Mouse (Mus musculus) forebrain, embryonic 11.5 days (tissue): Measurements from ENCODE around the gene Gpr15. TPM values are rescaled to one million over a fixed set of nuclear protein-coding genes. Genes with fewer than 3 reads are reported as not detected.
A peak's percentile ranks its signal among the peaks of the same experiment; 100 is the strongest.

Source experiments
- ATAC-seq: fragments of 200-750 bp; cut with Nextera tagmentation; replicated peaks from 2 replicates; pipeline ENCODE4 v1.8.0; 2017; ENCODE audit warnings: moderate TSS enrichment; ENCODE audit not compliant: low FRiP score
- DNase-seq: peaks from one replicate; pipeline ENCODE4 v3.0.0-alpha.2; 2017; ENCODE audit warnings: low spot score
- H3K27ac ChIP-seq: fragments of 300-500 bp; sonication (generic); 2 replicates; pipeline ENCODE4 v1.5.1; 2014; ENCODE audit warnings: low read depth, low read length
- H3K27me3 ChIP-seq: fragments of 300-500 bp; sonication (generic); 2 replicates; pipeline ENCODE4 v1.6.1; 2014; ENCODE audit warnings: mild to moderate bottlenecking, low read length, mixed read lengths; ENCODE audit not compliant: control insufficient read depth, insufficient read depth
- H3K36me3 ChIP-seq: fragments of 300-500 bp; sonication (generic); 2 replicates; pipeline ENCODE4 v1.6.1; 2014; ENCODE audit warnings: mild to moderate bottlenecking, low read length, moderate library complexity, mixed read lengths; ENCODE audit not compliant: control insufficient read depth, insufficient read depth
- H3K4me1 ChIP-seq: fragments of 300-500 bp; sonication (generic); replicated peaks from 2 replicates; pipeline ENCODE4 v1.6.1; 2014; ENCODE audit warnings: low read length, mixed read lengths; ENCODE audit not compliant: control insufficient read depth, insufficient read depth
- H3K4me2 ChIP-seq: fragments of 300-500 bp; sonication (generic); 2 replicates; pipeline ENCODE4 v1.6.1; 2014; ENCODE audit warnings: low read depth, mild to moderate bottlenecking, low read length, moderate library complexity, mixed read lengths; ENCODE audit not compliant: severe bottlenecking
- H3K4me3 ChIP-seq: fragments of 300-500 bp; sonication (generic); 2 replicates; pipeline ENCODE4 v1.5.1; 2014; ENCODE audit warnings: low read depth, low read length
- H3K9ac ChIP-seq: fragments of 300-500 bp; sonication (generic); 2 replicates; pipeline ENCODE4 v1.6.1; 2014; ENCODE audit warnings: low read length
- H3K9me3 ChIP-seq: fragments of 300-500 bp; sonication (generic); 2 replicates; pipeline ENCODE4 v1.6.1; 2016; ENCODE audit warnings: low read length, mixed read lengths; ENCODE audit not compliant: control insufficient read depth
- WGBS: fragments of 180-500 bp; shearing (Covaris S2); extraction: QIAGEN DNeasy Blood & Tissue Kit; methylation state at CpG from one replicate; pipeline ENCODE4 v1.1.7; 2014; 5-methylcytosine and 5-hydroxymethylcytosine counted together
- polyA plus RNA-seq: library from polyadenylated mRNA; unstranded; fragments of >200 nt; fragmentation: Nextera tagmentation; extraction: Ambion mirVana; gene quantifications from 2 replicates; pipeline ENCODE4 v1.2.1, GENCODE M21; 2014

Gene Gpr15
- polyA plus RNA-seq, 1 experiment from 2014 or later: not detected

DNA sequence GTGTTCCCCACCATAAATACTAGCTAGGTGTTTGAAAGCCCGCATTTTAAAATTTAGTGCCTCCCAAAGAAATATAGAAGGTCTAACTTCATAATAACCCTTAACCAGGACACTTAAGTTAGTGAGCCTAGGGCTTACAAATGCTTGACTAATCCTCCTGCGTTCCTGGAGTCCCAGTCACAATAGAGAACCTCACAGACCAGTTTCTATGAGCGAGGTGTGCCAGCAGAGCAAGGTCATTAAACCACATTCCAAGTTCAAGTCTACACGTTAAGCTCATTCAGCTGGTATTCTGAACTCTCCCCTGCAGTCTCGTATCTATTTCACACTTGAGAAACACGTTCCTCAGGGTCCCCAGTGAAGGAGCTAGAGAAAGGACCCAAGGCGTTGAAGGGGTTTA, 36.0 kb downstream of the Gpr15 start:
- ATAC-seq (no peak), DNase-seq (no peak)
- Histone ChIP-seq H3K27ac (no peak overlapping the region), H3K27me3 (no peaks in the 10 kb centered on the region), H3K4me1 (no peaks in the 10 kb centered on the region), H3K4me3 (no peak overlapping the region), H3K4me2 (no peak overlapping the region), H3K9ac (no peak overlapping the region), H3K36me3 (no peaks in the 10 kb centered on the region), H3K9me3 (no peaks in the 10 kb centered on the region)
- WGBS: 77% methylated on average over 7 of the region's 7 CpGs

- no peaks in the 10 kb centered on the region for H3K27me3 ChIP-seq
- H3K27ac ChIP-seq: no peak overlapping the region
- ATAC-seq (no peak), DNase-seq (no peak)
- H3K4me2 ChIP-seq: no peak overlapping the region
- H3K36me3 ChIP-seq: no peaks in the 10 kb centered on the region
- no peak overlapping the region for H3K4me3 ChIP-seq
- H3K4me1 ChIP-seq: no peaks in the 10 kb centered on the region
- WGBS: 92% methylated on average over 6 of the region's 6 CpGs
- H3K9me3 ChIP-seq: no peaks in the 10 kb centered on the region
- H3K9ac ChIP-seq: no peak overlapping the region
These were observed 36.8 kb downstream of the Gpr15 start for GRCm38 (mm10) chr16:58682046-58682445.

- 80% methylated on average over 7 of the region's 7 CpGs for WGBS
- no peak overlapping the region for H3K9ac ChIP-seq
These were observed 40.2 kb downstream of the Gpr15 start for GRCm38 (mm10) chr16:58678660-58679059.

GRCm38 (mm10) chr16:58677491-58677890, 41.4 kb downstream of the Gpr15 start:
- Histone ChIP-seq H3K4me3 (no peak overlapping the region), H3K27ac (no peak overlapping the region), H3K4me2 (no peak overlapping the region), H3K9ac (no peak overlapping the region), H3K9me3 (no peaks in the 10 kb centered on the region), H3K36me3 (no peaks in the 10 kb centered on the region; the same call in 1 of the 2 replicates), H3K4me1 (no peaks in the 10 kb centered on the region), H3K27me3 (no peaks in the 10 kb centered on the region)
- 76% methylated on average over 5 of the region's 5 CpGs for WGBS
- ATAC-seq (no peak), DNase-seq (no peak)

More at GRCm38 (mm10) chr16:58678660-58679059, 40.2 kb downstream of the Gpr15 start:
- no peaks in the 10 kb centered on the region for H3K4me1 ChIP-seq
- H3K9me3 ChIP-seq: no peaks in the 10 kb centered on the region
- H3K36me3 ChIP-seq: no peaks in the 10 kb centered on the region; the same call in 1 of the 2 replicates
- H3K27ac ChIP-seq: no peak overlapping the region
- H3K4me2 ChIP-seq: no peak overlapping the region
- DNase-seq (no peak), ATAC-seq (no peak)
- H3K4me3 ChIP-seq: no peak overlapping the region
- no peaks in the 10 kb centered on the region for H3K27me3 ChIP-seq

GRCm38 (mm10) chr16:58676633-58677032, 42.2 kb downstream of the Gpr15 start:
- Histone ChIP-seq H3K36me3 (no peaks in the 10 kb centered on the region; the same call in 1 of the 2 replicates), H3K4me3 (no peak overlapping the region), H3K9me3 (no peaks in the 10 kb centered on the region), H3K9ac (no peak overlapping the region), H3K27ac (no peak overlapping the region), H3K4me1 (no peaks in the 10 kb centered on the region), H3K27me3 (no peaks in the 10 kb centered on the region), H3K4me2 (no peak overlapping the region)
- DNase-seq (no peak), ATAC-seq (no peak)
- 88% methylated on average over 3 of the region's 3 CpGs for WGBS

GRCm38 (mm10) chr16:58676156-58676555, 42.7 kb downstream of the Gpr15 start:
- Histone ChIP-seq H3K9me3 (no peaks in the 10 kb centered on the region), H3K4me1 (no peaks in the 10 kb centered on the region; the same call in 1 of the 2 replicates), H3K27me3 (no peaks in the 10 kb centered on the region), H3K9ac (no peak overlapping the region), H3K4me2 (no peak overlapping the region), H3K27ac (no peak overlapping the region), H3K4me3 (no peak overlapping the region), H3K36me3 (no peaks in the 10 kb centered on the region; the same call in 1 of the 2 replicates)
- ATAC-seq (0 out of 2 replicates have a peak, but pooled peaks have one; percentile 43), DNase-seq (no peak)
- WGBS: 90% methylated on average over 7 of the region's 7 CpGs

DNA sequence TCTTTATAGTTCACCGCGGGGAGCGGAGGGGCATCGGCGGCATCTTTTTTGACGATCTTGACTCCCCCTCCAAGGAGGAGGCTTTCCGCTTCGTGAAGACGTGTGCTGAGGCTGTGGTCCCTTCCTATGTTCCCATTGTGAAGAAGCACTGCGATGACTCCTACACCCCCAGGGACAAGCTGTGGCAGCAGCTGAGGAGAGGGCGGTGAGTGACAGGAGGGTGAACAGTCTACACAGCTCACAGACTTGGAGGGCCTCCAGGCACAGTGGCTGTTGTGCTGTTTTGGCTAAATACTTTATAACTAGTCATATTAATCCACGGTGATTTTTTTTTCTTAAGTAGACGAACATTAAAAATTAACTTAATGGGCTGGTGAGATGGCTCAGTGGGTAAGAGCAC, 43.6 kb downstream of the Gpr15 start:
- Histone ChIP-seq H3K36me3 (no peaks in the 10 kb centered on the region; the same call in 1 of the 2 replicates), H3K4me2 (no peak overlapping the region), H3K27ac (no peak overlapping the region), H3K4me3 (no peak overlapping the region), H3K9ac (no peak overlapping the region), H3K4me1 (no peaks in the 10 kb centered on the region; the same call in 1 of the 2 replicates), H3K9me3 (no peaks in the 10 kb centered on the region), H3K27me3 (no peaks in the 10 kb centered on the region)
- WGBS: 97% methylated on average over 13 of the region's 13 CpGs
- DNase-seq (no peak), ATAC-seq (no peak)

GRCm38 (mm10) chr16:58673811-58674410, 45.0 kb downstream of the Gpr15 start:
- no peaks in the 10 kb centered on the region; the same call in 1 of the 2 replicates for H3K4me1 ChIP-seq
- H3K27ac ChIP-seq: no peak overlapping the region
- DNase-seq (no peak), ATAC-seq (no peak)
- no peaks in the 10 kb centered on the region for H3K9me3 ChIP-seq
- no peaks in the 10 kb centered on the region; the same call in 1 of the 2 replicates for H3K36me3 ChIP-seq
- H3K4me3 ChIP-seq: no peak overlapping the region
- no peak overlapping the region for H3K4me2 ChIP-seq
- H3K27me3 ChIP-seq: no peaks in the 10 kb centered on the region
- WGBS: 96% methylated on average over 15 of the region's 15 CpGs
- H3K9ac ChIP-seq: no peak overlapping the region

- H3K27me3 ChIP-seq: no peaks in the 10 kb centered on the region
- no peaks in the 10 kb centered on the region for H3K9me3 ChIP-seq
- H3K27ac ChIP-seq: no peak overlapping the region
- no peaks in the 10 kb centered on the region; the same call in 1 of the 2 replicates for H3K4me1 ChIP-seq
- H3K4me3 ChIP-seq: no peak overlapping the region
- WGBS: 93% methylated on average over 13 of the region's 13 CpGs
- H3K36me3 ChIP-seq: no peaks in the 10 kb centered on the region; the same call in 1 of the 2 replicates
- H3K4me2 ChIP-seq: no peak overlapping the region
- ATAC-seq: no peak
- H3K9ac ChIP-seq: no peak overlapping the region
- no peak for DNase-seq
These were observed 46.5 kb downstream of the Gpr15 start for GRCm38 (mm10) chr16:58672396-58672795.
